Mouse (Mus musculus) gastrocnemius, postnatal 25 days (tissue): Measurements from ENCODE around the gene St6galnac6. TPM values are rescaled to one million over a fixed set of nuclear protein-coding genes. Genes with fewer than 3 reads are reported as not detected.

ENCODE experiments used
- DNase-seq: peaks from one replicate; pipeline ENCODE4 v3.0.0; 2022
- total RNA-seq, 2 experiments: library from RNA; stranded (reverse); gene quantifications; 1 replicate in 1 of 2; 2 replicates in 1 of 2; pipeline ENCODE4 v1.2.3; 2021

St6galnac6 gene
- total RNA-seq, 2 experiments from 2014 or later: 37.3 to 42.6 TPM

- DNase-seq: no peak
These were observed 14.3 kb upstream of the St6galnac6 start for GRCm38 (mm10) chr2:32585149-32585714.

- peak; percentile 95 for DNase-seq
These were observed 12.6 kb upstream of the St6galnac6 start, which contains the start of gene St6galnac4 for GRCm38 (mm10) chr2:32586871-32587351. Gene St6galnac4 (plus strand): TSS chr2:32587095.

- peak; percentile 60 for DNase-seq
These were observed 11.7 kb upstream of the St6galnac6 start for GRCm38 (mm10) chr2:32587731-32588321.

DNA sequence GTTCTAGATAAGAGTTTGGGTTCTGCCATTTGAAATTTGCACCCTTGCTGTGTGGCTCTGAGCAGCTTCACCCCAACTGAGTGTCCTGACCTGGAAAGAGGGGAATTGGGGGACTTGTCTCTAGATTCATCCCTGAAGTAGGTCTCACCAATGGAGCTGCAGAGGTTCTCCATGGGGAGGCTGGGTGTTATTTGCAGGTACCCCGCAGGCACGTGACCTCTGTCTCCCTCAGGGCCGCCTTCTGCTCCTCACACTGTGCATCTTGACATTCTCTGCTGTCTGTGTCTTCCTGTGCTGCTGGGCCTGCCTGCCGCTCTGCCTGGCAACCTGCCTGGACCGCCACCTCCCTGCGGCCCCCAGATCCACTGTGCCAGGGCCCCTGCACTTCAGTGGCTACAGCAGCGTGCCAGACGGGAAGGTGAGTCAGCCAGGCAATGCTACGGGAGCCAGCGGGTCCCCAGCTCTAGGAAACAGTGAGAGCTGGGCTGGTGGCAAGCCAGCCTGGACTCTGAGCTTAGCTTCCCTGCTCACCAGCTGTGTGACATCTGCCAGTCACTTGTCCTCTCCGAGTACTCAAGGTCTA is 10.2 kb upstream of the St6galnac6 start:
- no peak for DNase-seq

GRCm38 (mm10) chr2:32590224-32590623 is 9.3 kb upstream of the St6galnac6 start:
- DNase-seq: peak; percentile 72

- no peak for DNase-seq
These were observed 8.3 kb upstream of the St6galnac6 start for GRCm38 (mm10) chr2:32591249-32591648.

GRCm38 (mm10) chr2:32596725-32597124 is 2.8 kb upstream of the St6galnac6 start:
- peak; percentile 48 for DNase-seq

- no peak for DNase-seq
These were observed 2.3 kb upstream of the St6galnac6 start for GRCm38 (mm10) chr2:32597248-32597647.

DNA sequence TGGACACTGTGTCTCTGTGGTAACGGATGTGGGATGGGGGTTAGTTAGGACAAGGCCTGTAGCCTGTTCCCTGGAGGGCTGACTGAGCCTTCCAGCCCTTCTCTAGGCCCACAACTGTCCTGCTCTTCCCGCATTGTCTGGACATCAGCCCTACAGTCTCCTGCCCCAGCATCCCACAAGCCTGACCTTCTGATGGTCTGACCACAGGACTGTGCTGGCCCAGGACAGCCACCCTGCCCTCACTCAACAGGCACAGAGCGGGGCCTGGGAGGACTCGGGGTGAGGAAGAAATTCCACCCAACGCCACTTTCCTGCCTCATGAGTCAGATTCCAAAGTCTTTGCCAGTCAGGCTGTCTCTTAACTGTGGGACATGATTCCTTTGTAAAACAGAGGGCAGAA is 1.8 kb upstream of the St6galnac6 start:
- no peak for DNase-seq

DNA sequence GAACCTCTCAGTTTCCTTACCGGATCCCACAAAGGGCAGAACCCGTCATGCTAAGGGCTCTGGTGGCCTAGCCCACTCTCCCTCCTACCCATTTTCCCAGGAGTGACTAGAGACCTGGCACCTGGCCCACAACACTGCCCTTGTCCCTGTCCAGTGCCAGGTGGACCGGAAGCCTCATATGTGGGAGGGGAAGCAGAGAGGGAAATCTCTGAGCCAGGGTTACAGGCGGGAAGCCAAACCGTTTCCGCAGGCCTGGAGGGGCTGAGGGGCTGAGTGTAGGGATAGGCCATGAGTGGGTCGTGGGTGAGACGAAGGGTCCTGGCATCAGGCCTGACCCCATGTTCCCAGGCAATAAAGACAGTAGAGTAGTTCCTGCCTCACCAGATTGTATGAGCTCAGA is 1.0 kb upstream of the St6galnac6 start:
- DNase-seq: no peak

DNA sequence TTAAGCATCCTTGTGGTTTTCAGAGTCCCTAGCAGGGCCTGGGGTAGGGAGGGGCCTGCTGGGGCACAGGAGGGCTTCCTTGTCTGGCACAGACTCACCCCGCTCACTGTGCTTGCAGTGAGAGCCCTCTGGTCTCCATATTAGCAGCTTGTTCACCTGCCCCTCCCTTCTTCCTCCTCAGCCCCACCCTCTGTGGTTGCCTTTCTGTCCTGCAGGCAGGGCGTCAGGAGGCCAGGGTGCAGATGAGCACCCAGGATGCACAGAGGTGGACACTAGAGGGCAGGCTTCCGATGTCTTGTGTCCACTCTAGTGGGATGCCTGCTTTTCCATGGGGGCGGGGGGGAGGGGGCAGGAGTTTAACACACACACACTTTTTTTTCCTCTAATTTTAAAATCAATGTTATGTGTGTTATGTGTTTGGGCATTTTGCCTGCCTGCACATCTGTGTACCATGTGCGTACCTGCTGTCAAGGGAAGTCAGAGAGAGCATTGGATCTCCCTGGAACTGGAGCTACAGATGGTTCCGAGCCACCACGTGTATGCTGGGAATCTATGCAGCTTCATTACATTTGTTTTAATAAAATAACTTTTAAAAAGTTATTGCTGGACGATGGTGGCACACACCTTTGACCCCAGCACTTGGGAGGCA is 2.0 kb downstream of the St6galnac6 start:
- DNase-seq: peak; percentile 43

DNA sequence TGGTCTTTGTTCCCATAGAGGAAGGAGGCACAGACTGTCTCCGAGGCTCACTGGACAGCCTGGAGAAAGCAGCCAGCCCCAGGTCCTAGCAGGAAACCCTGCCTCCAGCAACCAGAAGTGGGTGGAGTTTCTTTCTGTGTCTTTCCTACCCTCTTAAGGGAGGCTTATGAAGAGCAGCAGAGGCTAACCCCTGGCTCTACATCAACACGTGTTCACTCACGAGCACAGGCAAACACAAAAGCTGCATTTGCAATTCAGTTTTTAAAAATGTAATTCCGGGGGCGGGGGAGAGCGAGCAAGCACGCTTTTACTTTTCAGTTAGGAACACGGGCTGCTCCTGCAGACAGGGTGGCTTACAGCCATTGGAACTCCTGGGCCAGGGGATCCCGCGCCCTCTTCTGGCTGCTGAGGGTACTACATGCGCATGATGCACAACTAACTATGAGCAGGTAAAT is 3.1 kb downstream of the St6galnac6 start:
- DNase-seq: peak; percentile 76

DNA sequence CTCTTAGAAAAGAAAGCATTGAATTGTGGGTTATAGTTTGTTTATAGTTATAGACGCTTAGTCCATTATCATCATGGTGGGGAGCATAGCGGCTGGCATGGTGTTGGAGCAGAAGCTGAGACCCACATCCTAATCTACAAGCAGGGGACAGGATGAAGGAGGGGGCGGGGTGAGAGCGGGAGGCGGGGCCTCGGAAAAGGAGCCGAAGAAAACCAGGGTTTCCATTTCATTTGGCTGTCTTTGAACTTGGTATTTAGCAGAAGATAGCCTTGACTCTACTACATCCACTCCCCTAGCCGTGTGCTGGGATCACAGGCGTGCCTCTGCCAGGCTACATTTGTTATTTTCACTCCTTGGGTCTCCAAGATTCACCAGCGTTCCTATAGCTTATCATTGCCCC is 5.1 kb downstream of the St6galnac6 start:
- no peak for DNase-seq

DNA sequence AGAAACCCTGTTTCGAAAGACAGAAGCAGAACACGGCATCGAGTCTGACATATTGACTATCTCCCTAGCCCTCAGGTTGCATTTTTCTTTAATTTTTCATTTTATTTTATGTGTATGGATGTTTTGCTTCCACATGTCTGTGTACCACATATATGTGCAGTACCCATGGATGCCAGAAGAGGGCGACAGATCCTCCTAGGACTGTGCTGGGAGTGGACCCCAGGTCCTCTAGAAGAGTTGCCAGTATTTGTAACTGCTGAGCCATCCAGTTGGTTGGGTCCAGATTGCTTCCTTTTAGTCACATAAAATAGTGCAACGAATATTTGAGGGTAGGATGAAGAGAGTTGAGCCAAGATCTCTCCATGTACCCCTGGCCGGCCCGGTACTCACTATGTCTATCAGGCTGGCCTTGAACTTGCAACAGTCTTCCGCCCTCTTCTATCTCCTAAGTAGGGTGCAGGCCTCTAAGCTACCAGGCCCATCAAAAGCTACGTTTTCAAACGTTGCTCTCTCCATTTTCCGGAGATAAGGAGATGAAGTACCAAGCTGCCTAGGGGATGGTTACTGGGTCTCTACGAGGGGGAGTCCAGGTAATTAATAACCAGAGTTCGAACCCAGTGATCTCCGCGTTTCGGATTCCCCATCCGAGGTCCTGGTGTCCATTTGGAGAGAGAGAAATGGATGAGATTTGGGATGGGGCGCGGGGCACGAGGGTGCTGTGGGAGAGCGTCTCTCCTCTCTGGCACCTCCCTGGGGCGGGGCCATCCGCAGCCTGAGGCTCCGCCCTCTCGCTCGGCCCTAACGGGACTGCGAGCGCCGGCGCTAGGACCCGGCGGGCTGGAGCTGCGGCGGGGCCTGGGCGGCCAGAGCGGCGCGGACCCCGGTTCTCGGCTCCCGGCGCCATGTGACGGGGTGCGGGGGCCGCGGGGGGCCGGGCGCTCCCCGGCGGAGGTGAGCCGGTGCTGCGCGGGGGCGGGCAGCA is 6.9 kb downstream of the St6galnac6 start:
- peak; percentile 90 for DNase-seq

DNA sequence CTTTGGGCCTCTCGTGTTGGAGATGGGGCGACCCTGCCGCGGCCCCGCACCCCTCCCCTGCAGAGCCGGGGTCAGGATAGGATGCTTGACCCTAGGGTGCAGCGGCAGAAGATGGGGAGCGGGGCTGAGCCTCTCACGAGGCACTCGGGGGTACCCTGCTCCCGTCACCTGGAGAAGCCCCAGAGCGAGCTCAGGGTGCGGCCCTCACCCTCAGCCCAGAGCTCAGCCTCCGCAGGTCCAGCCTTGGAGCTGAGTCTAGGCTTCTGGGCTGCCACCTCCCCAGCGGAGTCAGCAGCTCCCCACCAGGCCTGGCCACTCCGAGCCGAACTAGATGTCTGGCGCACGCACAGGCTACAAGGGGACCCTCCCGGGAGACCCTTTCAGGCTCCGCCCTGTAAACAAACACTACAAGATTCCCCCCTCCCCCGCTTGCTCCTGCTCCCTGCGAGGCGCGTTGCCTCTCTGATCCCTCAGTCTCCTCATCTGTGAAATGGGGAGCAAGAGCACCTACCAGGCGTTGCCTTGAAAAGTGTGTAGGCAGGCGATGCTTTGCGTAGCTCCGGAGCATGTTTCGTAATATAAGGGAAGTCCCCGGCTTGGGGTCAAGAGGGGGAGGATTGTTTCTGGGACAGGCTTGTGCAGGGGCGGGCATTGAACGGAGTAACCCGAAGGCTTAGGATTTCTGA is 7.9 kb downstream of the St6galnac6 start:
- peak; percentile 60 for DNase-seq

DNA sequence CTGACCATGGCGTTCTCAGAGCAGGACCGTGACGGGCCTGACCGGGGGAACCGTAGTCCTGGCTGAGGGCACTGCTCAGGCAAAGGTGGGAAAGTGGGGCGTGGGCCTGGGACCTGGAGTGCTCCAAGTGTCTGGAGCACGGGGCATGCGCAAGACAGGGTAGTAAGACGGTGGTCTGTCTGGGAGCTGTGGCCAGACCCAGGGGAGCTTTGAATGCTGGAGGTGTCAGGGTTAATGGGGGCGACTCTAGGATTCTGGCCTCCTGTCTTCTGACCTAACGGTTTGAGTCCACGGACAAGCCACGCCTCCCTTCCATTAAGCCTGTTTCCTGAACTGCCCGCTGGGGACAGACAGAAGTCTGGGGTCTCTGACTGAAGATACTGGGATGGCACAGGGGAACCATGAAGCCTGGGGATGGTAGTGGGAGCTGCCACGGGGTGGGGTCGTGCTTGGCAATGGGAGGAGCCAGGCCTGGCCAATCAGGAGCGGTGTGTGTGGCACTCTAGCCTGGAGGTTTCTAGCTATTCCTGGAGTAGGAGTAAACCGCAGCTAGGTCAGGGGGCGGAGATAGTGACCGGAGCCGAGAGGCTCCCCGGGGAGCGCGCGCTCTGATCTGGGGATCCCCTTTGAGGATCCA is 8.8 kb downstream of the St6galnac6 start:
- DNase-seq: peak; percentile 86

- no peak for DNase-seq
These were observed 9.4 kb downstream of the St6galnac6 start for GRCm38 (mm10) chr2:32608778-32609435.

- no peak for DNase-seq
These were observed 11.2 kb downstream of the St6galnac6 start for GRCm38 (mm10) chr2:32610610-32611229.

GRCm38 (mm10) chr2:32612274-32612673 is 12.8 kb downstream of the St6galnac6 start:
- no peak for DNase-seq

- no peak for DNase-seq
These were observed 17.6 kb downstream of the St6galnac6 start for GRCm38 (mm10) chr2:32617109-32617508.
